Mouse (Mus musculus) kidney, adult 8-10 months (tissue): ENCODE measurements around the gene Mvp.
A peak's percentile ranks its signal among the peaks of the same experiment; 100 is the strongest.

Source experiments
- DNase-seq, 2 experiments: peaks; one replicate each; pipeline ENCODE4 v3.0.0; 2022

Mvp gene

GRCm38 (mm10) chr7:126986319-126986718 is 28.1 kb downstream of the Mvp start:
- peak; percentile 60 to 71 for DNase-seq

GRCm38 (mm10) chr7:126984667-126985444 is 29.6 kb downstream of the Mvp start:
- no peak for DNase-seq

- no peak for DNase-seq
Observed at GRCm38 (mm10) chr7:126983113-126983512, 31.3 kb downstream of the Mvp start.

- DNase-seq = no peak
Observed at GRCm38 (mm10) chr7:126982054-126982453, 32.4 kb downstream of the Mvp start.

GRCm38 (mm10) chr7:126981601-126982000 is 32.8 kb downstream of the Mvp start:
- no peak for DNase-seq

GRCm38 (mm10) chr7:126978841-126979240 is 35.6 kb downstream of the Mvp start:
- no peak for DNase-seq

- peak; percentile 14 to 15 for DNase-seq
Observed at GRCm38 (mm10) chr7:126976878-126977459, 37.5 kb downstream of the Mvp start.

- peak; percentile 93 to 96 for DNase-seq
Observed at GRCm38 (mm10) chr7:126975950-126976866, 38.2 kb downstream of the Mvp start, which contains the start of gene Cdiptos. Gene Cdiptos (minus strand): TSS chr7:126976098.

- DNase-seq = no peak
Observed at GRCm38 (mm10) chr7:126975893-126975949, 38.7 kb downstream of the Mvp start, which contains the start of gene Cdipt. Gene Cdipt (plus strand): TSS chr7:126975914.

- no peak for DNase-seq
Observed at GRCm38 (mm10) chr7:126975493-126975892, 38.9 kb downstream of the Mvp start.

- DNase-seq = no peak
Observed at GRCm38 (mm10) chr7:126967361-126967760, 47.1 kb downstream of the Mvp start.

GRCm38 (mm10) chr7:126965568-126965967 is 48.9 kb downstream of the Mvp start:
- no peak for DNase-seq

- peak; percentile 31 to 74 for DNase-seq
Observed at GRCm38 (mm10) chr7:126963548-126964286, 50.7 kb downstream of the Mvp start.

- DNase-seq = no peak
Observed at GRCm38 (mm10) chr7:126961965-126962364, 52.5 kb downstream of the Mvp start.

GRCm38 (mm10) chr7:126961095-126961494 is 53.3 kb downstream of the Mvp start:
- DNase-seq = no peak

- no peak for DNase-seq
Observed at GRCm38 (mm10) chr7:126959780-126960179, 54.6 kb downstream of the Mvp start.

GRCm38 (mm10) chr7:126955125-126955524 is 59.3 kb downstream of the Mvp start:
- no peak for DNase-seq

GRCm38 (mm10) chr7:126952646-126953045 is 61.8 kb downstream of the Mvp start:
- no peak for DNase-seq

GRCm38 (mm10) chr7:126951741-126952140 is 62.7 kb downstream of the Mvp start:
- DNase-seq = no peak

- DNase-seq = no peak
Observed at GRCm38 (mm10) chr7:126950647-126951615, 63.5 kb downstream of the Mvp start.

GRCm38 (mm10) chr7:126949793-126950646 is 64.4 kb downstream of the Mvp start, which contains the start of gene Sez6l2:
Gene Sez6l2 (plus strand): TSS chr7:126950563.
- DNase-seq = peak; percentile 78 to 86
